Mouse (Mus musculus): ENCODE measurements at regions not wholly inside any gene's neighbourhood (a gene's known extent, or its start where the extent isn't known, plus 50 kb on each side); places are given as distances from the start of the nearest gene placed in this dataset.

GRCm38 (mm10) chr15:94219907-94220306 is 245.3 kb downstream of the Adamts20 start:
- DNase-seq (ENCODE audit: low read depth, low spot score) = no peak

- no peak for DNase-seq (ENCODE audit: low read depth, low spot score)
Observed at GRCm38 (mm10) chr15:94216703-94217102, 248.5 kb downstream of the Adamts20 start.

GRCm38 (mm10) chr15:94214440-94214839 is 250.8 kb downstream of the Adamts20 start:
- peak; percentile 39 for DNase-seq (ENCODE audit: low read depth, low spot score)

GRCm38 (mm10) chr15:94213393-94213792 is 251.8 kb downstream of the Adamts20 start:
- DNase-seq (ENCODE audit: low read depth, low spot score) = peak; percentile 37

GRCm38 (mm10) chr15:94208476-94208875 is 256.7 kb downstream of the Adamts20 start:
- DNase-seq (ENCODE audit: low read depth, low spot score) = no peak

GRCm38 (mm10) chr15:94206454-94206853 is 258.8 kb downstream of the Adamts20 start:
- DNase-seq (ENCODE audit: low read depth, low spot score) = no peak

GRCm38 (mm10) chr15:94205309-94205893 is 259.8 kb downstream of the Adamts20 start:
- no peak for DNase-seq (ENCODE audit: low read depth, low spot score)

- no peak for DNase-seq (ENCODE audit: low read depth, low spot score)
Observed at GRCm38 (mm10) chr15:94190081-94190488, 275.1 kb downstream of the Adamts20 start.

GRCm38 (mm10) chr15:94187588-94187987 is 277.6 kb downstream of the Adamts20 start:
- DNase-seq (ENCODE audit: low read depth, low spot score) = peak; percentile 49

GRCm38 (mm10) chr15:94183663-94184375 is 281.4 kb downstream of the Adamts20 start:
- DNase-seq (ENCODE audit: low read depth, low spot score) = no peak

GRCm38 (mm10) chr15:94174083-94174482 is 291.1 kb downstream of the Adamts20 start:
- DNase-seq (ENCODE audit: low read depth, low spot score) = no peak

GRCm38 (mm10) chr15:94160806-94161205 is 304.4 kb downstream of the Adamts20 start:
- DNase-seq (ENCODE audit: low read depth, low spot score) = no peak

GRCm38 (mm10) chr15:94139534-94139958 is 325.7 kb downstream of the Adamts20 start:
- DNase-seq (ENCODE audit: low read depth, low spot score) = peak; percentile 22

GRCm38 (mm10) chr15:94137159-94137952 is 327.9 kb downstream of the Adamts20 start:
- DNase-seq (ENCODE audit: low read depth, low spot score) = no peak

- DNase-seq (ENCODE audit: low read depth, low spot score) = no peak
Observed at GRCm38 (mm10) chr15:94112801-94113200, 352.4 kb downstream of the Adamts20 start.

GRCm38 (mm10) chr15:94107186-94107716 is 358.0 kb downstream of the Adamts20 start:
- DNase-seq (ENCODE audit: low read depth, low spot score) = no peak

GRCm38 (mm10) chr15:94090644-94091043 is 374.6 kb downstream of the Adamts20 start:
- no peak for DNase-seq (ENCODE audit: low read depth, low spot score)

GRCm38 (mm10) chr15:94089856-94090255 is 375.4 kb downstream of the Adamts20 start:
- DNase-seq (ENCODE audit: low read depth, low spot score) = peak; percentile 39

GRCm38 (mm10) chr15:94082369-94082768 is 382.8 kb downstream of the Adamts20 start:
- DNase-seq (ENCODE audit: low read depth, low spot score) = no peak

- DNase-seq (ENCODE audit: low read depth, low spot score) = no peak
Observed at GRCm38 (mm10) chr15:94077056-94077455, 388.2 kb downstream of the Adamts20 start.

- no peak for DNase-seq (ENCODE audit: low read depth, low spot score)
Observed at GRCm38 (mm10) chr15:94074161-94074950, 390.9 kb downstream of the Adamts20 start.
